Mouse (Mus musculus) left cerebral cortex, postnatal 10 days (tissue): Measurements from ENCODE around the gene Ankfn1. TPM values are rescaled to one million over a fixed set of nuclear protein-coding genes. Genes with fewer than 3 reads are reported as not detected.

Source experiments
- DNase-seq, 2 experiments: peaks; one replicate each; pipeline ENCODE4 v3.0.0; 2021 to 2022; ENCODE audit warnings: low spot score in 2 of 2, mixed read lengths in 1 of 2; ENCODE audit errors: extremely low spot score in 1 of 2
- intact Hi-C: fragments of 180-260 bp; cut with DNase I; formaldehyde crosslinking; loops from one replicate; pipeline ENCODE4 v1.15.1; 2025
- total RNA-seq, 2 experiments: library from RNA; stranded (reverse); gene quantifications; 2 replicates each; pipeline ENCODE4 v1.2.3; 2021

Ankfn1 gene
- total RNA-seq, 2 experiments from 2014 or later: 11.5 to 12.5 TPM

DNA sequence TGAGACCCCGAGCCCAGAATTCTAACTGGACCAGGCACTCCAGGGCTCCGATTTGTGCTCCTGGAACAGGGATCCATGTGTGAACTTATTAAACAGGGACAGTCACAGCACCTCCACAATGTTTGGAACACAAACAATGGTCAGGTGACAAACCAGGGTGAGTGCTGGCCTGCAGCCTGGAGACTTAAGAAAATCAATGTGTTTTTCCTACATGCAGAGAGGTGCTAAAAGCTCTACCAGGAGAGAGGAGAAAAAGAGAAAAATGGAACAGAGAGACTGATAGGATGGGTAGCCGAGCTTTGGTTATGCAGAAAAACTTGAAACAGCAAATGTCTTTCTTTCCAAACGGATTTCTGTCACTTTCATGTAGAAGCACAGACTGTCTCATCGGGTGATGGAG is 174.5 kb downstream of the Ankfn1 start:
- intact Hi-C loops: no loop called here
- no peak for DNase-seq

DNA sequence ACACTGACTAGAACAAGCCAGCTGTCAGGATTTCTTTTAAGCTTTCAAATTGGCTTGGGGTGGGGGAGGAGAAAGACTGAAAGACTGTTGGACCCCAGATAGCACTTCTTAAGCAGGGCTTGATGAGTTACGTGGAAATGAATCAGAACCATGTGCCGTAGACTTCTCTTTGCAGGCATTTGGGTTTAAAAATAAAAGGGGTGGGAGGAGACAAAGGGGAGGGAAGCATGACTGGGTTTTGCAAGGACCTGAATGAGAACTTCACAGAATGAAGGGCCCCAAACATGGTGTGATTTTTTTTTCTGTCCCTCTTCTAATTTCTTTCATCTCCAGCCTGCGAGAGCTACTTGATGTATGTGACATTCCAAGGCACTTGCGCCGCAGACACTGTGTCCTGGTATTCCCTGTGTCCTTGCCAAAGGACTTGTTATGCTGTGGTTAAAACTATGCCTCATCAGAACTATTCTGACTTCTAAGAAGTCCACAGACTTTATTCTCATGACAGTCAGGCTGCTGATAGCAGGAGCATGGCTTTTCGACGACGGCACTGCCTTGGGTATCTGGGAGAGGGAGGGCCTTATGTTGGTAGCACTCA is 176.4 kb downstream of the Ankfn1 start:
- intact Hi-C loops: no loop called here
- no peak for DNase-seq

DNA sequence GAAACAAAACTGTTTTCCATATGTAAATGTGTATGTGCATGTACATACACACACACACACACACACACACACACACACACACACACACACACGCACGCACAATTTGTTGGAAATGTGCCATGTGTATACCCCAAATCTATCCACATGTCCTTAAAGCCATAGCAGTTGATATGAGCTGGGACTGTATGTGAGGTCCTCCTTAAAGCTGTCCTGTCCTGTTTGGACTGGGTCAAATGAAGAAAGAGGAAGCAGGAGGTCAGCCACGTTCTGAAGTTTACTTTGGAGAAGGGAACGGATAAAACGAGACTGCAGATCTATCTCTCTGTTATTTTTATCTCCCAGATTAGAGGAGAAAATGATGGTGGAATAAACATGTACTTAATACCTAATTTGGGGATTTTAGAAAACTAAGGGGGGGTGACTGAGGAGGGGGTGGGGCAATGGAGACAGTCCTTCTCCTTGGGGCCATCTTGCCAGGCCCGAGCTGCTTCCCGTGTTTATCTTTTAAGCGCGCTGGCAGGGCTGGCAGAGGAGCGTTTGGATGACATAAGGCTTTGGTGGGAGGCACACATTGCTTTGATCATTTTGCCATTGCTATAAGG is 187.1 kb downstream of the Ankfn1 start:
- intact Hi-C loops: no loop called here

DNA sequence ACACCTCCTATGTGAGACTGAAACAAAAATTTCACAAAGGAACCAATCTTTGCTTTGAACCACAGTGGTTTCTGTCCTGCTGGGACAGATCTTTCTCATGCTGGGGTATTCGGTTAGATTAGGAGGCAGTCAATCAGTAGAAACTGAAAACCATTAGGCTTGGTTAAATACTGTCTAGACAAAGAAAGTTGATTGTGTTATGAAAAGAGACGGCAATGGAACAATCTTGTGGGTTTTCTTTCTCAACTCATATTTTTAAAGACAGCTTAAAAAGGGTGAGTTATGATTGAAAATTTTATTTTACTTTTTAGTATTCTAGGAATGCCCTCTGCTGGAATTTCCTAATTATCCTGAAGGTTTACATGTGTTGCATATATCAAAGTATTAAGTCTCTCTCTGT is 191.1 kb downstream of the Ankfn1 start:
- intact Hi-C loops: no loop called here
- no peak for DNase-seq

More for the DNA sequence above, 187.1 kb downstream of the Ankfn1 start:
- DNase-seq: no peak

DNA sequence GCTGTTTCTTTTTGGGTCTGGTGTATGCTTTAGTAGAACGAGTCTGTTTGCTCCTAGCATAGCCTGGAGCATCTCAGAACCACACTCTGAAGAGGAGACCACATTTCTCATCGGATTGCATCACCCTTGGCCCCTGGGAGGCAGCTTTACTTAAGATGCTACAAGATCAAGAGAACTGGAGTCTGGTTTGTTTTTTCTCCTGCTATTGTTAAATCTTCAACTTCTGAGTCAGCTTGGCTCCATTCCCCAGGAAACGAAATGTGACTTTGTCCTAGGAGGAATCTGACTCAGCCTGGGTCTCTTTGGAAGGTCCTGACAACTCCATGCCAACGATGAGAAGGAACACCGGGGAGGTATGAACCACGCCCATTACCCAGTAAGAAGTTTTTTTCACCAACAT is 197.6 kb downstream of the Ankfn1 start:
- intact Hi-C loops: no loop called here
- no peak for DNase-seq

DNA sequence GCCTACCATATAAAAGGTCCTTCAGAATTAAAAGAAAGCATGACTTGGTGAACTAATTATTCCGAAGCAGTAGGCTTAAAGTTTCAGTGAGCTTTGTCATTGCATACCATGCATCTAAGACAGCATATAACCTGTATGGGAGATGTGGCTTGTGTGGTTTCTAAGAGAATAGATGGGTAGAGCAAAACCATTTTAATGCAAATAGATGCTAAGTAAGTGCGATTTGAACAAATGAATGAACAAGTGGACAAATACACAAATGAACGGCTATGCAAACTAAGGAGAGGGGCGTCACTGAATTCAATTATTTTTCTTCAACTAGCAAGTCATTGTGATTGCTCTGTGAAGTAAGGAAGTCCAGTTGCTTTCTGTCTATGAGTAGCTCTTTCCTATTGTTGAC is 198.3 kb downstream of the Ankfn1 start:
- no peak for DNase-seq

DNA sequence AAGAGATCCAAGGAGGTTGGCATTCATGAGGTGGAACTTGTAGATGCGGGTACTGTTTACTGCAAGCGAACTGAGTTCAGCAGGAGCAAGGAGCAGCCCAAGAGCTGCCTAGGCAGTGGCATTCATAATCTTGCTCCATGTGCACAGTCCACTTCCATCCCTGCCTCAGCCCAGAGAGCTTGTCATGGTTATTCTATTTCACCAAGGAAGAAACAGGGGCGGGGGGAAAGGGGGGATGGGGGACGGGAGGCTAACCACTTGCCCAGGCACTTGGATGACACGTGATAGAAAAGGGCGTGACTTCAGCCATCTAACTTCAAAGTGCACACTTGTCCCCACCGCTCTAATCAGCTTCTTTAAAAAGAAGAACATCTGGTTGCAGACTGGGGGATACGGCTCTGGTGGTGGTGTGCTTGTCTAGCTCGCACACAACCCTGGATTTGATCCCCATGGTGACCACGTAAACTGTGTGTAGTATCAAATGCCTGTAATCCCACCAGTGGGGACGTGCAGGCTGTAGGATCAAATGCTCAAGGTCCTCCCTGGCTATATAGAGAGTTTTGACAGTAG is 203.1 kb downstream of the Ankfn1 start:
- no peak for DNase-seq
- intact Hi-C loops: no loop called here

More for the DNA sequence above, 198.3 kb downstream of the Ankfn1 start:
- intact Hi-C loops: no loop called here

DNA sequence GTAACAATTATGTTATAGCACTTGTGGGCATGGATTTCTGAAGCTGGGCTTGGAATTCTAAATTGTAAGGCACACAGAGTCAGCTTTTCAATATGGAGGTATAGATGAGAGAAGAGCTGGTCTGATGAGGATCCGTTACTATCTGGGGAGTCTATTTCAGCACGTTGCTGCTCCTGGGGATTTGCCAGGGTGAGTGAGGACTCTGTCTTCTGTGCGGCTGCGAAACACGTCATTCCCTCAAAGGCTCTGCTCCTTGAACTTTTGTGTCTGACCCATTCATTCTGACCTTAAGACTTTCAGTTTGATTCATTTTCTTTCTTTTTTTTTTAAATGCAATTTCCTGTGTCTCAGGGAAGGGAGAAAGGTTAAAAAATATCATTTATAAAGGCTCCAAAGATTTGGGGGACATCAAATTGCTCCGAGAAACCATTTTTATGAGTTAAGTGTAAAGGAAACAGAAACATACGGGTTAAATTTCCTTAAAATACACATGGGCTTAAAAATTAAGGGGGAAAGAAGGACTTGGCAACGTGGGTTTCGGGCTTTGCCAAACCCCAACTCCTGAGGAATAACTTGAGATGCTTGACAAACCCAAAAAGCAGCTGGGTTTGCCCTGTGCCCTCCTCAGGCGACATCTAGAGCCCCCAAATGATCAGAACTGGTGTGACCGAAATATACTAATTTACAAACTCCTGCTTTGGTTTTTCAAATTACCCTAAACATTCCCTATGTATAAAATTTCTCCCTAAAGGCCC is 207.9 kb downstream of the Ankfn1 start:
- no peak for DNase-seq
- intact Hi-C loops: no loop called here

DNA sequence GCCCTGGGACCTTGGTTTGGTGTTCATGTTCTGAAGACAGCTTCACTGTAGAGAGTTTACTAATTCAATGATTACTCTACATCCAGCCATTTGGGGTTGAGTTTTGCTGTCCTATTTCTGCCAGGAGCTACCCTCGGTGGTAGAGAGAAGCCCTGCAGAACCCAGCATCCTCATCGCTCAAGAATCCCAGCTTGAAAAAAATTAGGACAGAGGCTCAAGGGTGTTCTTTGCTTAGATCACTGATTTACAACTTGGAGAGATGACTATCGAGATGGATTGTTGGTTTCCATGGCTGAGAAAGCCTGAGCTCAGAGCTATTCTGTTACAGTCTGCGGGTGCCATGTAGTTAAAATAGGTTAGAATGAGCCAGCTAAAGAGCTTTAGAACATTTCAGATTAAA is 209.2 kb downstream of the Ankfn1 start:
- intact Hi-C loops: no loop called here
- DNase-seq: no peak

DNA sequence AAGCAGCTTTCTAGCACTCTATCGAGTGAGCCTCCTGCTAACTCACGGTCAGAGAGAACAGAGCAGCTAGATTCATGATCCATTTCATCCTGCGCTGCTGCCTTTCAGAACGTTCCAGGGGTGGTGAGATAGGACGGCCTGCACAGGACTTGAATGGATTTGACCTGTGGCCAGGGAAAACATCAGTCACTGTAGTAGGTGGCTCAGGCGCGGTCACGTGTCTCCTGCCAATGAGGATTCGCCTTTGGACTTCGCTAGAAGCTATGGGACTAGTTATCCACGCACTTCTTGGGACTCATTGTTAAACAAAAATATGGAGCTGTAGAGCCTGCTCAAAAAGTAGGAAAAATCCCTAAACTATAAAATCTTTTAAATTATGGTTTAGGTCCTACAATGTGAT is 226.0 kb downstream of the Ankfn1 start:
- DNase-seq: no peak
- intact Hi-C loops: no loop called here

DNA sequence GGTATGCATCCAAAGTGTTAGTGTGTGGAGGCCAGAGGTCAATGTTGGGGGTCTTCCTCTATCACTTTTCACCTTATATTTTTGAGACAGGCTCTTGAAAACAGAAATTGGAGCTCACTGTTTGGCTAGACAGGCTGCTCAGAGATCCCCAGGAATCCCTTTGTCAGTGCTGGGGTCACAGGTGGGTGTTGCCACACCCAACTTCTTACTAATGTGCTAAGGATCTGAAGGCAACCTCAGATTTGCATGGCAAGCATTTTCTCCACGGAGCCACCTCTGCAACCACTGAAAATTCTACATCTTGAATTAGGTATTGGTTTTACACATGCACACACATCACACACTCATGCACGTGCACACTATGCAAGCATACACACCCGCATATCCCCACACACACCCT is 226.5 kb downstream of the Ankfn1 start:
- intact Hi-C loops: no loop called here
- DNase-seq: no peak

DNA sequence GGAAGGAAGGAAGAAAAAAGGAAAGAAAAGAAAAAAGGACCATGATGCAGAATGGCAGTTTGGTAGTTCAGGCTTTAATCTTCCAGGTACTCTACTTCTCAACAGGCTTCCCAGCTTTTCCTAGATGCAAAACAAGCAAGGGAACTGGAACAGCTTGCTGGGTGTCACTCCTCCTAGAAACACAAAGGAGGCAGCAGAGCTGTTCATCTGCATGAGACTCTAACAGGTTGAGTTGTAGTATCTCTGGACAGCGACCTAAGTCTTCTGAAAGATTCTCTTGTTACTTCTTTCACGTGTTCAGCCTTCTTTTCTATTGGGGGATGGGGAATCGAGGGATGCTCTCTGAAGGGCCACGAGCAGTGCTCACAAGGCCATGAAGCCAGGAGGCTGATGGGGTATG is 228.7 kb downstream of the Ankfn1 start:
- no peak for DNase-seq
- intact Hi-C loops: loop anchor here (10.0 kb wide), 2 partner anchors 176 to 376 kb away; no protein-coding TSS in a partner anchor

DNA sequence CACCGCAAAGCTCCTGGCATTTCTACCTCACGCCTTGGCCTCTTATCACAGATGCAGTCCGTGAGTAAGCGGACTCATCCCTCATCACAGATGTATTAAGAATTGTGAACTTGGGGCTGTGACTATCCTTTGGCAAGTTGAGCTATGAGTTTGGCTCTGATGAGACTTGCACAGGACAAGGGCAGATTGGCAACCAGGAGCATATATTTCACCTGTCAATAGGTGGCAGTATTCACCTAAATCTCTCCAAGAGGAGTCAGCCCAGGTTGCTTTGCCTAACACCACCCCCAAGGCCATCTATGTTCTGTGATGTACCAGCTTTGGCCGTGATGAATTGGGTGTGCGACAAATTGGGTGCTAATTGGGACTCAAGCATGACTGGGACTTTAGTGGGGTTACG is 231.3 kb downstream of the Ankfn1 start:
- DNase-seq: peak in 1 of 2 experiments; percentile 32
- intact Hi-C loops: loop anchor here (10.0 kb wide), 2 partner anchors 179 to 379 kb away; no protein-coding TSS in a partner anchor

DNA sequence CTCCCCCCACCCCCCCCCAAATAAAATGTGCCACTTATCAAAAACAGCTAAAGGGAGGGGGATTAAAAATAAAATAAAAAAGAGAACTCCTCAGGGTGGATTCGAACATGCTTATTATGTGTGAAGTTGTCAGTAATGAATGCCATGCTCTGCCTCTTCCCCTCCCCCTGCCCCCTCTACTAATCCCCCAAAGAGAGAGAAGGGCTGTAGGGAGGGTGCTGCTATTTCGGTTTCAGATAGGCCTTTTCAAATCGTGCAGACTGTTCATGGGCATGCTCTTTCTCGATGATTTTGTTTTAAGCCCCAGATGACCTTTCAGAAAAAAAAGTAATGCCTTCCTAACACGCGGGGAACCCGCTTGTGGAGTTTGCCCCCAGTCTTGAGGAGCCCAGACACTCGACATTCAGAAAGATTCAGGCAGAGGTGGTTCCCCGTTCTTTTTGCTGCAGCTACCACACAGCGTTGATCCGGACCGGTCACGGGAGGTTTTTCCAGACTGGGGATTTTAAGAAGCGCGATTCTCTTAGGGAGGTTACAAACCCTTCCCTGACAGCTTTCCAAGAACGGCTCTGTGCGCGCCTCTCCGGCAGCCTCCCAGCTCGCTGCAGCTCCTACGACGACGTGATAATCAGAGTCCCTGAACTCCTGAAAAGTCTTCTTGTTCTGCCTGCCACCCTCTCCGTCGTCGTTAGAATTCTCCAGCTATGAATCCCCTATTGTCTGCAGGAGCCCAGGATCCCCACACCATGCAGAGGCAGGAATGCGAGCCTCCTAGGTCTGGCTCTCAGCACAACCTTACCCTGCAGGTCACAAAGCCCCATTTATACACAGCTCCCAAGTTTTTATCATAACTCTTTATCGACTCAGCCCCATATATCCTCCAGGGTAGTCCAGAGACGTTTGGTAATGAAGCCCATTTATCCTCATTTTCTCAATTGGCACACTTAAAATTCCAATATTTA is 232.3 kb downstream of the Ankfn1 start:
- intact Hi-C loops: loop anchor here (10.0 kb wide), 2 partner anchors 180 to 380 kb away; no protein-coding TSS in a partner anchor
- DNase-seq: peak in 1 of 2 experiments; percentile 27

DNA sequence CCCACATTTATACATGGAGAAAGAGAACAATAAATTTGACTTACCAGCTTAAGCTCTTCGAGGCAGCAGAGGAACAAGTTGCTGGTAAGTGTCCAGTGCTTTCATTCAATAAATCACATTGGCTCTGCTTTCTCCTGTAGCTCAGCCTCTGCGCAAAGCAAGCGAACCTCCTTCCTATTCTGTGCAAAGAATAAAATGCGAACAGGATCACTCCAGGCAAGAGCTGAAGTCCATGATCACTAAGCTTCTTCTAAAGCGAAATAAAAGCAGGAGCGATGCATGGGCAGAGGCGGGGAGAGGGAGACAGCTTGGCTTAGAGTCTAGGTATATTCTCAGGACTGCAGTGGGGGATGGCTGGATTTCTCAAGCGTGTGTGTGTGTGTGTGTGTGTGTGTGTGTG is 239.1 kb downstream of the Ankfn1 start:
- DNase-seq: no peak

DNA sequence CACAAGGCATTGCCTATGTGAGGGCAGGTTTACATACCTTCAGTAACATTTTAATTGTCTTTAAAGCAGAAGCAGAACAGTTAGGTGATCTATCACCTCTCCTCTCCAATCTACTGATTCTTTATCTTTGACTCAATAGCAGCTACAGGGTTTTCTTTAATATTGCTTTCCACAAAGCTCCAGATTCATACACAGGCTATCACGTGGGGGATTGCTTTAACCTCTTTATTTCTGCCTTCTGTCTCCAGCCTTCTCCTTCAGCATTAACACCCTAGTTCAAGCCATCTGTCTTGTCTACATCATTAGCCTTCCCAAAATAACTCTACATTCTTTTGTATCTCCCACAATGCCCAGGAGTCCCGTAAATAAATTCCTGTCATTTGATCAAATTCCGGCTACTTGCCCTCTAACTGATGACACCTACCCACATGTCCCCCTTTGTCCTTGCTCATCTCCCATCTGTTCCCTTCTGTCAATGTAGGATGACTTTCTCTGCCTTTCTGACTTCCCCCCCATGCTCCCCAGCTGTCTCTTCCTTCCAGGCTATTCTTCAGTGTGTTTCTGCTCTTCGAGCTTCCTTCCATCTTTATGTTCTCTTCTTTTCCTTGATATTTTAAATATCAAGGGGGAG is 249.5 kb downstream of the Ankfn1 start:
- DNase-seq: no peak
- intact Hi-C loops: no loop called here

More for the DNA sequence above, 239.1 kb downstream of the Ankfn1 start:
- intact Hi-C loops: no loop called here

DNA sequence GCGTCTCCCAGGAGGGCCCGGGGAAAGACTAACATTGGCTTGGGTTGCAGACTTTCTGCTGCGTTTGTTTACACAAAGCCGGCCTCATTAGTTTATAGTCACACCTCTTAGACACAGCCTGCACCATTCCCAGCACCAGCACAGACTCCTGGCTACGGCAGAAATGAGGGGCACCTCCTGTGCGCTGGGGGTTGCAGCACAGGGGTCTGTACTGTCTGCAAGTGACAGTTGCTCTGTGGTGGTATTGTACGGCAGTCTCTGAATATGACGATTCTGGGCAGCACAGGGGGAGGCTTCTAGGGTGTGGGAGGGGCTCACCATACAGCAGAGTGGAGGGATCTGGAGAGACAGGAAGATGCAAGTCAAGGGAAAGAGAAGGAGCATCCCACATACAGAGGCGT is 262.0 kb downstream of the Ankfn1 start:
- intact Hi-C loops: no loop called here
- no peak for DNase-seq

DNA sequence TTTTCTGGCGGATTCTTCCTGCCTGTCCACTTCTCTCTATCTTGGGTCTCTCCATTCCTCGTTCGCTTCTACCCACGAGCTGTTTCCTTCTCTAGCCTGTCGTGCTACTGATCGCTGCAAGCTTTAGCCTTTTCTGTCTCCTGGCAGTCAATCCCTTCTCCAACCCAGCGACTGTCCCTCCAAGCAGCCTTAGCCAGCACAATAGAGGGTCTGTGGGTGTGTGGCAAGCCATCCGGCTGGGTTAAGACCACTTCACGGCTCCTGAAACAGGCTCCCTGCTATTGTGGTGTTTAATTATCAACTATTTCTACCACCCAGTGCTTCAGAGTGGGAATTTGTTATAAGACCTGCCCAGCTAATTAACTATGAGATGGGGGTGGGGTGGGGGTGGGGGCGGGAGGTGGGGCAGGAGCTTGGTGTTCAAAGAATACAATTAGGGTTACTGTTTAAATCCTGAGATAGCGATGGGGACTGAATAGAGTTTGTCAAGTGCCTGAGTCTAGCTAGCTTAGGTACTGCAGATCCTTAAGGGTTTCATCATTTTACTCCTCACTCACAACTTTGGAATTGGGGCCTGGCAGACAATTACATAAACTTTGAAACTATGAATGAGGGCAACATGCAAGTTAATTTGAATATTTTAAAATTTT is 268.7 kb downstream of the Ankfn1 start:
- DNase-seq: no peak
- intact Hi-C loops: no loop called here
